Mouse (Mus musculus) midbrain, embryonic 11.5 days (tissue): ENCODE measurements around the gene Spdl1. TPM values are rescaled to one million over a fixed set of nuclear protein-coding genes. Genes with fewer than 3 reads are reported as not detected.
"Not testable (repeated sequence)": the region's sequence is repeated elsewhere in the genome, so short reads cannot be mapped to it uniquely, and the experiment has no call there.

Experiments used
- ATAC-seq: fragments of 200-750 bp; cut with Nextera tagmentation; 2 replicates; pipeline ENCODE4 v1.8.0; 2017; ENCODE audit warnings: moderate TSS enrichment, moderate library complexity; ENCODE audit not compliant: low FRiP score
- DNase-seq: peaks from one replicate; pipeline ENCODE4 v3.0.0; 2015; ENCODE audit warnings: low spot score; ENCODE audit errors: missing footprints
- H3K27ac ChIP-seq: fragments of 300-500 bp; sonication (generic); 2 replicates; pipeline ENCODE4 v1.5.1; 2014; ENCODE audit warnings: low read depth, low read length
- H3K27me3 ChIP-seq: fragments of 300-500 bp; sonication (generic); 2 replicates; pipeline ENCODE4 v1.6.1; 2014; ENCODE audit warnings: mild to moderate bottlenecking, low read length, moderate library complexity, mixed read lengths; ENCODE audit not compliant: control insufficient read depth, insufficient read depth
- H3K36me3 ChIP-seq: fragments of 300-500 bp; sonication (generic); 2 replicates; pipeline ENCODE4 v1.6.1; 2014; ENCODE audit warnings: mild to moderate bottlenecking, low read length, moderate library complexity, mixed read lengths; ENCODE audit not compliant: control insufficient read depth, insufficient read depth
- H3K4me1 ChIP-seq: fragments of 300-500 bp; sonication (generic); 2 replicates; pipeline ENCODE4 v1.6.1; 2014; ENCODE audit warnings: low read length; ENCODE audit not compliant: control insufficient read depth, insufficient read depth
- H3K4me2 ChIP-seq: fragments of 300-500 bp; sonication (generic); 2 replicates; pipeline ENCODE4 v1.6.1; 2014; ENCODE audit warnings: mild to moderate bottlenecking, moderate library complexity
- H3K4me3 ChIP-seq: fragments of 300-500 bp; sonication (generic); 2 replicates; pipeline ENCODE4 v1.5.1; 2014; ENCODE audit warnings: low read depth, low read length
- H3K9ac ChIP-seq: fragments of 300-500 bp; sonication (generic); 2 replicates; pipeline ENCODE4 v1.6.1; 2014; ENCODE audit warnings: low read length
- H3K9me3 ChIP-seq: fragments of 300-500 bp; sonication (generic); 2 replicates; pipeline ENCODE4 v1.6.1; 2016; ENCODE audit warnings: low read length; ENCODE audit not compliant: control insufficient read depth
- WGBS: fragments of 180-500 bp; shearing (Covaris S2); extraction: QIAGEN DNeasy Blood & Tissue Kit; methylation state at CpG from one replicate; pipeline ENCODE4 v1.1.7; 2014; 5-methylcytosine and 5-hydroxymethylcytosine counted together
- polyA plus RNA-seq: library from polyadenylated mRNA; unstranded; fragments of >200 nt; fragmentation: Nextera tagmentation; extraction: Ambion mirVana; gene quantifications from 2 replicates; pipeline ENCODE4 v1.2.1, GENCODE M21; 2014

Gene Spdl1
- polyA plus RNA-seq, 1 experiment from 2014 or later = 30.2 TPM

DNA sequence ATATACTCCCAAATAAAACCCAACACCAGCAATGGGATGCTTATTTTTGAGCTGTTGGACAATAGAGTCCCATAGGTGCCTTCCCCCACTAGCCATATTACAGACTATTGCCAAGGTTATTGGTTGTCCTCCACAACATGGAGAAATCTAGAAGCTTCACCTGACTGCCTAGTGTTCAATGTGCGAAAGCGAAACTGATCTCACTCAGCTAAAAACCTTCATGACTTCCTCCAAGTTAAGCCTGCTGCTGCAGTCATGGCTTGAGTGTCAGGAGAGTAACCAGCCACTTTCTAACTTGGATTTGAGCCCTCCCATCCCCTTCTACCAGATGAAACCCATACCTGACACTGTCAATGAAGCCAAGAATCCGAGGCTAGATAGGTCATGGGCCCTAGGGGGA, 5.6 kb downstream of the Spdl1 start:
- ATAC-seq (no peak), DNase-seq (no peak)
- no peak overlapping the region for H3K4me3 ChIP-seq
- H3K27me3 ChIP-seq = no peaks in the 10 kb centered on the region
- no peak overlapping the region for H3K27ac ChIP-seq
- H3K4me1 ChIP-seq = peaks cover 7% of the 10 kb centered on the region
- 96% methylated on average over 3 of the region's 3 CpGs for WGBS
- peaks cover 4% of the 10 kb centered on the region for H3K36me3 ChIP-seq
- no peaks in the 10 kb centered on the region for H3K9me3 ChIP-seq
- H3K4me2 ChIP-seq = no peak overlapping the region
- no peak overlapping the region for H3K9ac ChIP-seq

DNA sequence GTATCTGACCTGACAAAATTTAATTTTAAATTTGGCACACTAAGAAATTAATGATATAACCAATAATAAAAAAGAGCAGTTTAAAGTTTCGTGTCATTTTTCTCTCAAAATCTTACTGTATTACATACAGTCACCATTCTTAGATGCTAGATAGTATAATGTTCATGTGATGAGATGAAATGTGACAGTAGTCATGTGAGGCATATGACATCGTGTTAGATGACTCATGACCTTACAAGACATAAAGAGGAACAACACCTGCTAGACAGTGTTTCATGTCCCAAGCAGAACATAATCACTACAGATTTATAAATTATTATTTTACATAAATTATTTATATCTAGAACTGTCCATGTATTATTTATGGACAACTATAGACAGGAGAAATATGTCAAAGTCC, 6.5 kb downstream of the Spdl1 start:
- H3K36me3 ChIP-seq = peaks cover 10% of the 10 kb centered on the region
- no peak overlapping the region for H3K27ac ChIP-seq
- no peaks in the 10 kb centered on the region for H3K4me1 ChIP-seq
- H3K9me3 ChIP-seq = no peaks in the 10 kb centered on the region
- no peak for ATAC-seq
- no peak overlapping the region for H3K9ac ChIP-seq
- 94% methylated on average over 2 of the region's 2 CpGs for WGBS
- DNase-seq = no peak
- no peak overlapping the region for H3K4me3 ChIP-seq
- H3K27me3 ChIP-seq = no peaks in the 10 kb centered on the region
- H3K4me2 ChIP-seq = no peak overlapping the region

GRCm38 (mm10) chr11:34824791-34825190, 8.7 kb downstream of the Spdl1 start:
- H3K9me3 ChIP-seq = no peaks in the 10 kb centered on the region
- H3K9ac ChIP-seq = no peak overlapping the region
- no peaks in the 10 kb centered on the region for H3K27me3 ChIP-seq
- no peak overlapping the region for H3K4me2 ChIP-seq
- WGBS = 95% methylated on average over 4 of the region's 4 CpGs
- no peak overlapping the region for H3K27ac ChIP-seq
- DNase-seq = no peak
- no peak overlapping the region for H3K4me3 ChIP-seq
- peaks cover 12% of the 10 kb centered on the region for H3K36me3 ChIP-seq
- ATAC-seq = no peak
- H3K4me1 ChIP-seq = no peaks in the 10 kb centered on the region

DNA sequence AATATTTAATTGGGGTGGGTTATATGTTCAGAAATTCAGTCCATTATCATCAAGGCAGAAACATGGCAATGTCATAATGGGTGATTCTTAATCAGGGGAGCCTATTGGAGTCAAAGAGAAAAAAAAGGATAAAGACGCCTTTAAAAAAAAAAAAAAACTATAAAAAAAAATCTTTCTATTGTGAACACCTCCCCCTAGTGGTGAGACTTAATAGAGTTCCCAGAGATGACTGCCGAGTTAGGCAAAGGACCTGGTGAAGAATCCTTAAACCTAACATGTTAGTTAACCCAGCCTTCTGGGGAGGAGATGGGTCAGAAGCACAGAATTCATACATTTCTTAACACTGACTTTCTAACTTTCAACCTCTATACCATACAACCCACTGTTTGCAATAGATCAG, 18.7 kb downstream of the Spdl1 start:
- no peak overlapping the region for H3K9ac ChIP-seq
- no peak overlapping the region for H3K4me2 ChIP-seq
- peaks cover 7% of the 10 kb centered on the region for H3K36me3 ChIP-seq
- no peak overlapping the region for H3K27ac ChIP-seq
- 23% methylated on average over 2 of the region's 2 CpGs for WGBS
- no peaks in the 10 kb centered on the region for H3K4me1 ChIP-seq
- no peak for ATAC-seq
- no peak overlapping the region for H3K4me3 ChIP-seq
- H3K27me3 ChIP-seq = no peaks in the 10 kb centered on the region
- peak; percentile 90 for DNase-seq
- H3K9me3 ChIP-seq = no peaks in the 10 kb centered on the region

DNA sequence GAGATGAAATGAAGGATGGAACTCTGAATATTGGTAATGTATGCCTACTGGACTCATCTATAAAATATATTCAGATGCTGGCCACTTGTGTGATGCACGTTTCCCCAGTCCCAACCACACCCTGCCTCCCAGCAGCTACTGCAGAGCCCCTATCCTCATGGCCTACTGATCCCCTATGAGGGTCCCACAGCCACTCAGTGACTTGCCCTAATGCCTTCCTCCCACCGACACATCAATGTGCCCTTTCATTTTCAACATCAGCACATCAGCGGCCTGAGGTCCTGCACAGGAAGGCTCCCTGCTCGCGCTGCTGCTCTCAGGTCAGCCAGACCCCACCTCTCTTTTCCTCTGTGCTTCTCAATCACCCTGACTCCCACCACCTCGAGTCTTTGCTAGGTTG, 19.1 kb downstream of the Spdl1 start:
- H3K4me3 ChIP-seq = no peak overlapping the region
- H3K9me3 ChIP-seq = no peaks in the 10 kb centered on the region
- DNase-seq (no peak), ATAC-seq (no peak)
- no peaks in the 10 kb centered on the region for H3K4me1 ChIP-seq
- H3K27me3 ChIP-seq = no peaks in the 10 kb centered on the region
- no peak overlapping the region for H3K9ac ChIP-seq
- no peak overlapping the region for H3K4me2 ChIP-seq
- H3K36me3 ChIP-seq = peaks cover 7% of the 10 kb centered on the region
- WGBS = 90% methylated on average over 6 of the region's 6 CpGs
- no peak overlapping the region for H3K27ac ChIP-seq

DNA sequence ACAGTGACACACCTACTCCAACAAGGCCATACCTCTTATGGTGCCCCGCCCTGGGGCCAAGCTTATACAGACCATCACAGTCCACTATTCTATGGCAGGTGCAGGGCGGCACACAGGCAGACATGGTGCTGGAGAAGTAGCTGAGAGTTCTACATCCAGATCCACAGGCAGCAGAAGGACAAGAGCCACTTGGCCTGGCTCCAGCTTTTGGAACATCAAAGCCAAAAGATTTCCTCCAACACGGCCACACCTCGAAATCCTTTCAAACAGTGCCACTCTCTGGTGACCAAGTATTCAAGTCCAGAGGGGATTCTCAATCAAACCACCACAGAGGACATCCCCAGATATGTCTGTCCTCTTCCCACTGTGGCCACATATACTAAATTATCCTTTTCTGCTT, 28.4 kb downstream of the Spdl1 start:
- H3K4me2 ChIP-seq = not testable (repeated sequence)
- WGBS = 90% methylated on average over 4 of the region's 4 CpGs

GRCm38 (mm10) chr11:34798066-34798465, 35.4 kb downstream of the Spdl1 start:
- H3K9me3 ChIP-seq, DNase-seq, H3K27me3 ChIP-seq, H3K9ac ChIP-seq, H3K4me1 ChIP-seq, H3K4me2 ChIP-seq, ATAC-seq, H3K27ac ChIP-seq, H3K36me3 ChIP-seq, H3K4me3 ChIP-seq: not testable (repeated sequence)
- WGBS = 63% methylated on average over 8 of the region's 8 CpGs

More for the DNA sequence above, 28.4 kb downstream of the Spdl1 start:
- H3K36me3 ChIP-seq, H3K27ac ChIP-seq, ATAC-seq, DNase-seq, H3K4me3 ChIP-seq, H3K4me1 ChIP-seq, H3K9me3 ChIP-seq, H3K27me3 ChIP-seq, H3K9ac ChIP-seq: not testable (repeated sequence)

- no peak overlapping the region for H3K27ac ChIP-seq
- H3K9ac ChIP-seq = no peak overlapping the region
- H3K4me1 ChIP-seq = no peaks in the 10 kb centered on the region
- no peak overlapping the region for H3K4me3 ChIP-seq
- H3K4me2 ChIP-seq = no peak overlapping the region
- no peaks in the 10 kb centered on the region for H3K9me3 ChIP-seq
- no peaks in the 10 kb centered on the region for H3K27me3 ChIP-seq
- no peak for DNase-seq
- 32% methylated on average over 4 of the region's 4 CpGs for WGBS
- ATAC-seq = no peak
- H3K36me3 ChIP-seq = no peaks in the 10 kb centered on the region
Observed at GRCm38 (mm10) chr11:34796097-34796496, 37.3 kb downstream of the Spdl1 start.

- ATAC-seq = no peak
- H3K27me3 ChIP-seq = no peaks in the 10 kb centered on the region
- no peaks in the 10 kb centered on the region for H3K4me1 ChIP-seq
- H3K4me3 ChIP-seq = no peak overlapping the region
- H3K9me3 ChIP-seq = no peaks in the 10 kb centered on the region
- 72% methylated on average over 8 of the region's 8 CpGs for WGBS
- no peaks in the 10 kb centered on the region for H3K36me3 ChIP-seq
- DNase-seq = peak; percentile 45
- H3K9ac ChIP-seq = no peak overlapping the region
- no peak overlapping the region for H3K4me2 ChIP-seq
- H3K27ac ChIP-seq = no peak overlapping the region
Observed at GRCm38 (mm10) chr11:34791872-34792271, 41.6 kb downstream of the Spdl1 start.

DNA sequence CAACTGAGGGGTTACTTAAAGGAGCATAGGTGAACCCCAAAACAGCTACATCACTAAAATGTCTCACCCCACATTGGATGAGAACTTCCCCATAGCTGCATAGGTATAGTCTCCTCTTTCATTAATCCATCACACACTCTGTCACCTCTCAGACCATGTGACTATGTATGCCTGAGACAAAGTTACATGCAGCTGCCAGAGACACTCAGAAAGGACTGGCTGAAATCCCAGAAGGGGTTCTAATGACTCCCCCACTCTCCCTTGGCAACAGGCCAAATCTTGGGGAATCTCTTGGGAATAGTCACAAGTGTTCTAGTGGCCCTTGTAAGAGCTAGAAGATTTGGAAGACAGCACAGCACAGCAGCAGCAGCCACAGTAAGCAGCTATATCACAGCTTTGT, 48.6 kb downstream of the Spdl1 start:
- H3K27ac ChIP-seq = no peak overlapping the region
- no peak overlapping the region for H3K9ac ChIP-seq
- no peaks in the 10 kb centered on the region for H3K27me3 ChIP-seq
- ATAC-seq = no peak
- no peaks in the 10 kb centered on the region for H3K9me3 ChIP-seq
- DNase-seq = no peak
- H3K4me1 ChIP-seq = no peaks in the 10 kb centered on the region
- H3K4me2 ChIP-seq = no peak overlapping the region
- H3K4me3 ChIP-seq = no peak overlapping the region
- no peaks in the 10 kb centered on the region for H3K36me3 ChIP-seq
